Mouse (Mus musculus): ENCODE data around the gene Mageb4.
"Not testable (repeated sequence)": the region's sequence is repeated elsewhere in the genome, so short reads cannot be mapped to it uniquely, and the experiment has no call there.

Mageb4 gene

DNA sequence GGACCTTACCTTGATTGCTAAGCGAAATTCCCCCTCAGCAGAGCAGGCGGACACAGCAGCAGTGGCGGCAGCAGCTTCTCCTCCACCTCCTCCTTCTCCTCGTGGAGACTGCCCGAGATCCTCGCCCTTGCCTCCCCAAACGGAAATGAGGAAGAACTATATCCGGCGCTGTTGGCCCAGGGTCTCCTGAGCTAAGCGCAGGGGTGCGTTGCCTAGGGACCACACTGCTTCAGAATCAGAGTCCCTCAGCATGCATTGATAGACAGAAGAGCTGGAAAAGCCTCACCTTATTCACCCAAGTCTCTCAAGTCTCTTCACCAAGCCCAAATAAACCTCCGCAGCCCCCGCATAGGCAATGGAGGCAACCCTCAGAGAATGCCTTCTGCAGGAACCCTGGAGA is at the start of gene Mageb4:
TSS of gene Mageb4 (minus strand) at position 101 of the 400 bp plus-strand sequence.
- DNase-seq: not testable (repeated sequence)

DNA sequence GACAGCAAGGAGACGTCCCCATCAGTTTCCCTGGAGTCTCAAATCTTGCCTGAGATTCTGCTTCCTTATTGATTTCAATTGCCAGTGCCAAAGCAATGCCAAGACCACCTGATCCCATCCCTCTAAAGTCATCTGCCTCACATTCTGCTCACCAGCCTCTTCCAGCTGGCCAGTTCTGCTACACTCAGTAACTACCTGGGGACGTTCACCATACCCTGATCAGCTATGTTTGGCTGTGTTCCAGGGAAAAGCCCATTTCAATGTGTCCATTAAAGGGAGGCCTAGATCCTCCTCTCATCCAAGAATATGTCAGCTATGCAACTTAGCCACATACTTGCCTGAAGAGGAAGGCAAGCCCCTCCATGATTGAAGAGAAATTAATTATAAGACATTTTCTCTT is 20.3 kb downstream of the Mageb4 start:
- not testable (repeated sequence) for DNase-seq

DNA sequence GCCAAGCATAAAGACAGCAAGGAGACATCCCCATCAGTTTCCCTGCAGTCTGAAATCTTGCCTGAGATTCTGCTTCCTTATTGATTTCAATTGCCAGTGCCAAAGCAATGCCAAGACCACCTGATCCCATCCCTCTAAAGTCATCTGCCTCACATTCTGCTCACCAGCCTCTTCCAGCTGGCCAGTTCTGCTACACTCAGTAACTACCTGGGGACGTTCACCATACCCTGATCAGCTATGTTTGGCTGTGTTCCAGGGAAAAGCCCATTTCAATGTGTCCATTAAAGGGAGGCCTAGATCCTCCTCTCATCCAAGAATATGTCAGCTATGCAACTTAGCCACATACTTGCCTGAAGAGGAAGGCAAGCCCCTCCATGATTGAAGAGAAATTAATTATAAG is 58.9 kb downstream of the Mageb4 start:
- DNase-seq: not testable (repeated sequence)

DNA sequence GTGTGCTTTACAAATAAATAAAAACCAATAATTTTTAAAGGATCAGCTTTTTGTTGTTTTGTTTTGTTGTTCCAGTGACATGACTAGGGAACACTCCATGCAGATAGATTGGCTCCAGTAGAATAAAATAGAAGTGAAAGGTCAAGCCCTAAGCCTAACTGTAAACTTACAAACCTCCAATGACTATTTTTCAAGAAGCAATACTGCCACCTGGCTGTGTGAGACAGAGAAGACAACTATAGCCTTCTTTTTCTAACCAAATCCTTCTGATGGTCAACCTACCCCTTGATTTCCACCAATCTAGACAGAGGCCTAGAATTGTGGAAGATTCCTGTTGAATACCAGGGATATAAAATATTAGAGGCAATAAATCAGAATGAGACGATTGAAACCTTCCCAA is 67.6 kb downstream of the Mageb4 start:
- no peak for DNase-seq

Measured in right cerebral cortex, postnatal 4 days (tissue).